Mouse (Mus musculus): ENCODE data around the gene Rapgef4.

The Rapgef4 gene

DNA sequence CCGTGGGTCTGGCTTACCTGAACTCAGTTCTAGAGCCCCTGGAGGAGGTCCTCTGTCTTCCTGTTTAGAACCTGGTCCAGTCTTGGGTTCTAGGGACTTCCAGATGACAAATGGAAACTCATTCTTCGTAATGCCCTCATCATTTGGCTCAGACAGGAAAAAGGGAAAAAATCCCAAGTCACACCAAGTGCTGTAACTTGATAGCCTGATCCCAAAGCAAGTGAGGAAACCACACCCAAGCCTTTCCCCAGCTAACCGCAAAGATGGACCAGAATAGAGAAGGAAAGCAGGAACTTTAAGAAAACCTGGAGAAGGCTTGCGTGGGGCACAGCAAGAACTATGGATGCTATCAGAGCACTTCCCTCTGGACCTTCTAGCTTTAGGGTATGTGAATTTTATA, 167.6 kb downstream of the Rapgef4 start:
- DNase-seq (ENCODE audit: inconsistent ontology term): peak; percentile 12

DNA sequence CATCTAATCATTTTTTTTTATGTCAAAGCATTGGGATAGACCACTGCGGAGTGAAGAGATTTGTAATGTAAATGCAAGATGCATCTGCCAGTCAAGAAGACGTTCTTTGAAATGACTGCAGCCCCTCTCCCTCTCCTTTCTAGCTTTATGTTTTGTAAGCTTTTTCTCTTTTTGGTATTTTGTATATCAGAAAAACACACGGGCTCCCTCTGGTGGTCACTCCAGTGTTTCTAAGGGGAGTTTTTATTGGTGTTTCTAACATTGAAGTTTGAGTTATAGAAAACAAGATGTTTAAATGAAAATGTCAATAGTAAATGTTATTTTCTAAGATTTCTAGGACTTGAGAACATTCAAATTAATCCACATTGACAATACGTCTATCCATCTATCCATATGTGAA, 168.0 kb downstream of the Rapgef4 start:
- peak; percentile 43 for DNase-seq (ENCODE audit: inconsistent ontology term)

DNA sequence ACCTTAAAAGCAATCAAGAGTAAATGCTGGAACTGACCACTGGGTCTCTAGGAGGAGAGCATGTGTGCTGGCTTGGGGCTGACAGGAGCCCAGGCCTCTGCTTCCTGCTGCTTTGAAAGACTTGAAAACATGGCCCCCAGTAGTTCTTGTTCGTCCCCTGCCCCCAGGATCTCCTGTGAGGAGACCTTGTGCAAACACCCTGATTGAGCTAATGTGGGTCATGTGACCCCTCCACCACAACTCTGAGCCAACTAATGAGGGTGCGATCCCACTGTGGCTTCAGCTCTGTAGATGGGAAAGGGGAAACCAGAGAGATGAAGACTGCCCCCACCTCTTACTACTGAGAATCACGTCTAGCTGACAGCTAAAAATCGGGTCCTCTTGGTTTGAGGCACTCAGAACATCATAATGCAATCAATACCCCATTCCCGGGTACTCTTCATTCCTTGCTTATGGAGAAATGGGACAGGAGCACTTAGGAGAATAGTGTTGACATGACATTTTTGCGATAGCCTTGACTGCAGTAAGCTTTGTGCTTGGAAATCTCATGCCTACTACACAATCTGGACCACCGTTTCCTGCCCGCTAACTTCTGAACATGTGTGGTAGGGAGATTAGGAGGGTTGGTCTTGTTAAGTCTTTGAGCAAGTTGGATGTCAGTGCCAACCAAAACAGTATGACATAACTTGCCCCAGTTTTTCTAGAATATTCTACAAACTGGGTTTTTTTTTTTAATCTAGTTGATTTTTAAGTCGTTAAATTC, 170.9 kb downstream of the Rapgef4 start:
- DNase-seq (ENCODE audit: inconsistent ontology term): no peak

- DNase-seq (ENCODE audit: inconsistent ontology term): no peak
Measured at GRCm38 (mm10) chr2:72152746-72153145, 171.7 kb downstream of the Rapgef4 start.

DNA sequence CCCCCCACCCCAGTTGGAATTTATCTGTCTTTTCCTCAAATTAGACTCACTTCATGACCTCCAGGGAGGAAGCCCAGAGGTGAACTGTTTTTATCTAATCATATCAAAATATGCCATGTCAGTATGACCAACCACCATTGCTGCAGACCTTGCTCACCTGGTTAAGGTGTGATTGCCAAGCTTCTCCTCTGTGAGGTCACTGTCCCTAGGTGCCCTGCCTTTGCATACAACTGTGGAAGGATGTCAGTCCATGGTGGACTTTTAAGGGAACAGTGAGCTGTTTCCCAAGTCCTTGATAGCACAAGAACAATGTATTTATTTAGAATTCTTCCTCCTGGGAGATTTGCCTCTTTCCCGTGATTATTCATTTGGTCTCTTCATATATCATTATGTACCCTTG, 172.8 kb downstream of the Rapgef4 start:
- no peak for DNase-seq (ENCODE audit: inconsistent ontology term)

DNA sequence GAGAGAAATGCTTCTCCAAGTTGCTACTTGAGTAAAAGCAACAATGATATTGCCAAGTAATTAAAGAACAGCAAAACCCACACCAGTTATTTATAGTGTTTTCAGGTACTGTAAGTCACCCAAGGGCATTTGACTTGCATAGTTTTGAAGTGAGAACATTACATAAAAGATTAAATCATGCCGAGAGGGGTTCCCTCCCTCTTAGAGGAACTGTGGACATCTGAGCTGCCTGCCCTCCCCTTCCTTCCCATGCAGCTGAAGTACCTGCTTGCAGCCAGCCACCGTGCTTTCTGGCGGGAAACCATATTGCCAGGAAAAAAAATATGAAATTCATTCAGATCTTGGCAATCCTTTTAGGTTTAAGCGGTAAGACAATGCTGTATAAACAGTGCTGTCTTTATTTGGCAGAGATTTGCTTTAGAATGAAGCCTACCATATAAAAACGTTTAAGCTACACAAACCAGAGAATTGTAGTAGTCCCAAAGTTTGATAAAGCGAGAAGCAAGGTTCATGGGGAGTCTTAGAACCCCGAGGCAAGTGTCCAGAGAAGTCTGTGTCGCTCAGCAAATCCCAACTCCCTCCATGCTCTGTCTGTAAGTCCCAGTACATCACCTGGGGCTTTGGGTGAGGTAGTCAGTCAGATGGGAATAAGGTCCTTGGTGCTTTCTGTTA, 174.2 kb downstream of the Rapgef4 start:
- DNase-seq (ENCODE audit: inconsistent ontology term): no peak

DNA sequence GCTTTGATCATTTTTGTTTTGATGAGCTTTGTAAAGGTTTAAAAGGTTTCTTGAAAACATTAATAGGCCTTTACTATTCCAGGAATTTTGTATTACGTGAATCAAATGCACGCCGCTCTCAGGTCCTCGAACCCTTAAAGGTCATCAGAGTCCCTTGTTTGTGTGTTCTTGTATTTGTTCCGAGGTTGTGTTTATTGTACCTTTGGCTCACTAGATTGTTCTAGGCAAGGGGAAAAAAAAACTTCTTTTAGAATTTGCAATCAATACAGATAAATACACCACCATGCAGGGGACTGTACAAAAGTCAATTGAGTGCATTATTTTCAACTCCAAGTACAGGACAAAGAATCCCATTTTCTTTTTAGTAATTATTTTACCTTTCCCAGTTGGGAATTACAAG, 175.4 kb downstream of the Rapgef4 start:
- DNase-seq (ENCODE audit: inconsistent ontology term): no peak

- DNase-seq (ENCODE audit: inconsistent ontology term): peak; percentile 75
Measured at GRCm38 (mm10) chr2:72157561-72157960, 176.5 kb downstream of the Rapgef4 start.

DNA sequence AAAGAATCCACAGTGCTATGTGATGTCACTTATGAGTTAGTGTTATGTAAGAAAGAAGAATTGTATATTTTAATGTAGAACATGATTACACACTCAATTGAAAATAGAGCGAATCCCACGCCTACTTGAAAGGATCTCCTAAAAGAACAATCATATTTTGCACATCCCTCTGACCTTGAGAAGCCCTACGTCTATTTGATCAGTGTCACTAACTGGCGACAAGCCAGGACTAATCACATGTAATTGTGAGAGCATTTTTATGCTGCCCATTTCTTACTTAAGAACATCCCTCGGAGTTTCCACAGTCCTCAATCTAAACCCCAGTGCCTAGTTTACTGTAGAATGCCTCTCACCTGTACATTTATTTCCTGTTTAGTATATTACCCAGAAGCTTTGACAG, 177.0 kb downstream of the Rapgef4 start:
- DNase-seq (ENCODE audit: inconsistent ontology term): no peak

- no peak for DNase-seq (ENCODE audit: inconsistent ontology term)
Measured at GRCm38 (mm10) chr2:72158691-72159225, 177.7 kb downstream of the Rapgef4 start.

GRCm38 (mm10) chr2:72159281-72159680, 178.2 kb downstream of the Rapgef4 start:
- no peak for DNase-seq (ENCODE audit: inconsistent ontology term)

DNA sequence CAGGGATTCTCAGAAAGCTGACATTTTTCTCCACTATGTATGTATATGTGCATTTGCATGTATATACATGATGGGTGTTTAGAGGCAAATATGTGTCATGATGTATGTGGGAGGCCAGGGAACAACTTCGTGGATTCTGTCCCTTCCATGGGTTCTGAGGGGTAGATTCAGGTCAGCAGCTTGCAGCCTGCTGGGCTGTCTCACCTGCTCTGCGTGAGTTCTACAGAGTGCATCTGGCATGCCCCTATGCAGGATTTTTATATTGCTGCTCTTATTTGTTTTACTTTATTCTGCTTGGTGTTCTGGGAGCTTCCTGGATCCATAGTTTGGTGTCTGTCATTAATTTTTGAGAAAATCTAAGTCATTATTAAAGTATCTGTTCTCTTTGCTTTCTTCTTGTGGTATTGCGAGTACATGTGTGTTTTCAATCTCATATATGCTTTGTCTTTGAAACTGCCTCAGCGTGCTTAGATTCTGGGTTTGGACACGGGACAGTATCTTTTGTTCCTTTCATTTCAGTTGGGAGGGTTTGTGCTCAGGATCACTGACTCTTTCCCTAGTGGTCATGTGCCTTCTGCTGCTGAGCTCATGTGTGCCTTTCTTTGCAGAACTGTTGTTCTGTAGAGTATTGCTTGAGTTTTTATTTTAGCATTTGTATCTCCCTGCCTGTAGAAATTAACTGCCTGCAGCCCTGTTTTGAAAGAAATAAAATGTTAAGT, 184.3 kb downstream of the Rapgef4 start:
- DNase-seq (ENCODE audit: inconsistent ontology term): no peak

- no peak for DNase-seq (ENCODE audit: inconsistent ontology term)
Measured at GRCm38 (mm10) chr2:72169451-72170100, 188.5 kb downstream of the Rapgef4 start.

DNA sequence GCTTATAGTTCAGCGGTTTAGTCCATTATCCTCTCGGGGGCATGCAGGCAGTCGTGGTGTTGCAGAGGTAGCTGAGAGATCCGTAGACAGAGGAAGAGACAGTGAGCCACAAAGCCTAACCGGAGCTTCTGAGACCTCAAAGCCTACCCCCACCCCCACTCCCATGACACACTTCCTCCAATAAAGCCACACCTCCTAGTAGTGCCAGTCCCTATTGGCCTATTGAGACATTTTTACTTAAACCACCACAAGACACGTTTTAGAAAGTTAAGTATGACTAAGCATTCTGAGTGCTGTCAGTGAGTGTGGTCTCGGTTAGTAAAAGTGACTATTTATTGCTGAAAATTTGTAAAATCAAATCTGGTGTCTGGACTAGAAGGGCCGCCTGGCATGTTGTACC, 189.5 kb downstream of the Rapgef4 start:
- no peak for DNase-seq (ENCODE audit: inconsistent ontology term)

- no peak for DNase-seq (ENCODE audit: inconsistent ontology term)
Measured at GRCm38 (mm10) chr2:72171204-72171603, 190.2 kb downstream of the Rapgef4 start.

DNA sequence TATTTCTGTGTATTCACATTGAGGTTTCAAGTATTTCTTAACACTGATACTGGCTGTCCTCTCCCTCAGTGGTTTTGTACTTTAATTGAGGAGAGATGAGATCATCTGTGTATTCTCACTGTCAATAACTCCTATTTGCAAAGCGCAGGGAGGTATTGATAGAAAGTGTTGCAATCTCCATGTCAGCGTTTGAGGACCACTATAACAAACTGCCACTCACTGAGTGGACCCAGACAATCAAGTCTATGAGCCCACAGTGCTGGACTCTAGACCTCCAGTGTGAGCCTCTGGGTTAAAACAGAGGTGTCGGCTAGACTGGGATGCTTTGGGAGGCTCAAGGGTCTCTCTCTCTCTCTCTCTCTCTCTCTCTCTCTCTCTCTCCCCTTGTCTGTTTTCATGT, 192.0 kb downstream of the Rapgef4 start:
- DNase-seq (ENCODE audit: inconsistent ontology term): no peak

GRCm38 (mm10) chr2:72173844-72174243, 192.8 kb downstream of the Rapgef4 start:
- no peak for DNase-seq (ENCODE audit: inconsistent ontology term)

GRCm38 (mm10) chr2:72175536-72175935, 194.5 kb downstream of the Rapgef4 start:
- no peak for DNase-seq (ENCODE audit: inconsistent ontology term)

DNA sequence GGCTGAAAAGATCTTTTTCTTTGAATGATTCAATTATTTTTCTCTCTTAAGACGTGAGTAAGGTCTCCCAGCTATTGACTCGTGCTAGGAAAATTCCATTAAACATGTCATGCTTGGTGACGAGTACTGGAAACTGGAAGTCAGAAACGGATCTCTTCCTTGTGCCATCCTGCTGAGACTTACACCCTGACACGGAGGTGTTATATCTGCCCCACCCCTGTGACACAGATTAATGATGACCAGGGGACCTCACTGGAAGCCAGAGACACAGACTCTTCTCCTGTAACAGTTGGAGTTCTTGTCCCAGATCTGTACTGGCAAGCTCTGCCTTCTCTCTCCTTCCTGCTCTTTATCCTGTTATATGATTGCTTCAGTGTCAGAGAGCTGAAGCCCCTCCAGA, 194.9 kb downstream of the Rapgef4 start:
- DNase-seq (ENCODE audit: inconsistent ontology term): no peak

DNA sequence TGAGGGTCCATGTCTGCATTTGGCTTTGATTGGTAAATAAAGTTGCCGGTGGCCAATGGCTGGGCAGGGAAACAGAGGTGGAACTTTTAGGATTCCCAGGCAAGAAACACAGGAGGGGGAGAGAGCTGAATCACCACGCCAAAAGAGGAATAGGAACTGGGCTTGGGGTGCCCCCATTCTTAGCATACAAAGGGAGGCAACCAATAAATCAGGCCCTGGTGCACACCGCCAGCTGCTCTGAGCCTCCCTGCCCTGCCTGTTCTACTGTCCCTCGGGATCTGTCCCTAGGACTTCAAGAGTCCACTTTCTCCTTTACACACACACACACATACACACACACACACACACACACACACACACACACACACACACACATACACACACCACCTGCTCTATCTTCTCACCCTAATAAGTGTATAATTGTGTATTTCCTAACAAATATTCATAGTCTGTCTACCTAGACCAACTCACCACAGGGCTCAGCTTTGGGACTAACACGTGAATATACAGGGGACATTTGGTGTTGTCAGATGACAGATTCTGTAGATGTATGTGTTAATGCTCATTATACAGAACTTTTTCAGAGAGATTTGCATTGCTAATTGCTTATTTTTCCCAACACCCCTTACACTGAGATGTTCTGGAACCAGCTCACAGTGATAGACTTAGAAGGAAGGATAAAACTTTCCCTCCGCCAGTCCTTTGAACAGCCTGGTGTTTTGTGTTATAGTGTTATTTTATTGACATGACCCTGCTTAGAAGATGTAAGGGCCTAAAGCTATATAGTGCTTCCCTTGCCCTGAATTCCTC, 196.4 kb downstream of the Rapgef4 start:
- no peak for DNase-seq (ENCODE audit: inconsistent ontology term)

DNA sequence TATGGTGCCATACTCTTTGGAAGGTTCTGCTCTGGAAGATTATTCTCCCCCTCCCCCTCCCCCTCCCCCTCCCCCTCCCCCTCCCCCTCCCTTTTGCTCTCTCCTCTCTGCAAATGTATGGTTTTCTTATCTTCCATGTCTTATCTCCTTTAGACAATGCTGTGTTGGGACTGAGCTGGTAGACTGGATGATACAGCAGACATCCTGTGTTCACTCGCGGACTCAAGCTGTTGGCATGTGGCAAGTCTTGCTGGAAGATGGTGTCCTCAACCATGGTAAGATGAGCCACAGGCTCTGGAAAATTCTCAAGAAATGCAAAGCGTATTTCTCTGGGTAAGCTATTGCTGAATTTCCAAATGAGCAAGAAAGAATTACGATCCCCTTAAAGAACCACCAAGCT, 197.0 kb downstream of the Rapgef4 start:
- no peak for DNase-seq (ENCODE audit: inconsistent ontology term)
